16 mouse cellular contexts compared by ENCODE assay signal in genomic region chr17:26649565-26649964, GRCm38 (mm10). TPM values are rescaled to one million over a fixed set of nuclear protein-coding genes. Genes with fewer than 3 reads are reported as not detected.
DNase-seq lines count a peak whose midpoint lies in the region; ATAC-seq and TF ChIP-seq lines count a peak whose summit lies in the region.
"Had no signal": no experiment of that assay in that cellular context is flagged by ENCODE, and none has a peak within 500 bp of the region (broad histone marks: within the 10 kb centered on the region; RNA-seq: fewer than 3 reads in every experiment).

No protein-coding gene starts in this region.

- WGBS in forebrain, postnatal 0 days, result 83% methylated on average over 4 of the region's 4 CpGs
- WGBS in forebrain, embryonic 15.5 days, result 83% methylated on average over 4 of the region's 4 CpGs
- 89% methylated on average over 4 of the region's 4 CpGs for WGBS in neural tube, embryonic 15.5 days
- WGBS in stomach, postnatal 0 days, result 85% methylated on average over 4 of the region's 4 CpGs

- no peak overlapping the region for H3K4me2 ChIP-seq in forebrain, postnatal 0 days (ENCODE audit: low read depth)
- no peak overlapping the region for H3K4me2 ChIP-seq in forebrain, embryonic 15.5 days (replicated peaks)
- no peak overlapping the region for H3K4me2 ChIP-seq in neural tube, embryonic 15.5 days
- H3K4me2 ChIP-seq in stomach, postnatal 0 days (replicated peaks; ENCODE audit: low read depth), result no peak overlapping the region
- H3K4me2 ChIP-seq: embryonic facial prominence, embryonic 13.5 days had no signal

- no peaks in the 10 kb centered on the region for H3K27me3 ChIP-seq in forebrain, postnatal 0 days (ENCODE audit: insufficient read depth, low read length)
- H3K27me3 ChIP-seq in forebrain, embryonic 15.5 days, result no peaks in the 10 kb centered on the region
- no peaks in the 10 kb centered on the region for H3K27me3 ChIP-seq in neural tube, embryonic 15.5 days (replicated peaks)
- H3K27me3 ChIP-seq in stomach, postnatal 0 days (ENCODE audit: control insufficient read depth, insufficient read depth, low read length), result no peaks in the 10 kb centered on the region
- H3K27me3 ChIP-seq: embryonic facial prominence, embryonic 13.5 days had no signal

- DNase-seq in forebrain, postnatal 0 days, result no peak
- DNase-seq in left cerebral cortex, adult 2 months (ENCODE audit: extremely low spot score in 1 of 2, low spot score in 2 of 2), result no peak
- DNase-seq in left cerebral cortex, adult 9 months (ENCODE audit: low spot score in 2 of 2), result no peak
- no peak for DNase-seq in neural tube, embryonic 10.5 days (ENCODE audit: extremely low spot score, low spot score)
- DNase-seq in stomach, postnatal 0 days (ENCODE audit: low spot score), result no peak
- DNase-seq in left cerebral cortex, postnatal 25 days (ENCODE audit: low spot score in 2 of 2), result no peak
- DNase-seq: cerebellum, adult 9-10 months; heart, postnatal 4 days; kidney, adult 18-20 months; layer of hippocampus, adult 9-11 months; retina, postnatal 1 day; thymus, postnatal 14 days had no signal

- H3K4me3 ChIP-seq in forebrain, postnatal 0 days (ENCODE audit: low read depth, low read length), result no peak overlapping the region
- H3K4me3 ChIP-seq in forebrain, embryonic 15.5 days, result no peak overlapping the region
- H3K4me3 ChIP-seq in left cerebral cortex, adult 2 months, result no peak overlapping the region
- H3K4me3 ChIP-seq in neural tube, embryonic 15.5 days (replicated peaks), result no peak overlapping the region
- H3K4me3 ChIP-seq in stomach, postnatal 0 days (ENCODE audit: low read depth, low read length), result no peak overlapping the region
- H3K4me3 ChIP-seq: embryonic facial prominence, embryonic 13.5 days had no signal

- no peaks in the 10 kb centered on the region for H3K9me3 ChIP-seq in forebrain, postnatal 0 days (ENCODE audit: low read length)
- no peaks in the 10 kb centered on the region for H3K9me3 ChIP-seq in forebrain, embryonic 15.5 days
- no peaks in the 10 kb centered on the region for H3K9me3 ChIP-seq in neural tube, embryonic 15.5 days (replicated peaks)
- no peaks in the 10 kb centered on the region for H3K9me3 ChIP-seq in stomach, postnatal 0 days (ENCODE audit: control insufficient read depth, low read length)
- H3K9me3 ChIP-seq: embryonic facial prominence, embryonic 13.5 days had no signal

- TF ChIP-seq CTCF in forebrain, postnatal 0 days (IDR thresholded peaks at IDR 0.05; ENCODE audit: low read depth), result peak; percentile 36; the same call in 1 of the 2 replicates
- peak; percentile 5 for TF ChIP-seq CTCF in left cerebral cortex, adult 2 months (IDR thresholded peaks at IDR 0.05)
- TF ChIP-seq CTCF in stomach, postnatal 0 days (IDR thresholded peaks at IDR 0.05; ENCODE audit: low read depth), result peak; percentile 61

- H3K9ac ChIP-seq in forebrain, postnatal 0 days, result no peak overlapping the region
- H3K9ac ChIP-seq in forebrain, embryonic 15.5 days (replicated peaks), result no peak overlapping the region
- 0 out of 2 replicates have a peak overlapping the region, but pooled peaks have one; percentile 3 for H3K9ac ChIP-seq in neural tube, embryonic 15.5 days (replicated peaks)
- no peak overlapping the region for H3K9ac ChIP-seq in stomach, postnatal 0 days (ENCODE audit: low read length)
- H3K9ac ChIP-seq: embryonic facial prominence, embryonic 13.5 days had no signal

- TF ChIP-seq EP300 in stomach, postnatal 0 days (optimal IDR thresholded peaks at IDR 0.05), result no peak

- intact Hi-C loops in left cerebral cortex, adult 2 months (cut with DNase I), result no loop called here
- intact Hi-C loops in left cerebral cortex, postnatal 25 days (cut with DNase I), result no loop called here

- H3K27ac ChIP-seq in forebrain, postnatal 0 days (ENCODE audit: low read depth, low read length), result no peak overlapping the region
- no peak overlapping the region for H3K27ac ChIP-seq in forebrain, embryonic 15.5 days (replicated peaks)
- H3K27ac ChIP-seq in left cerebral cortex, adult 2 months, result peak overlapping the region; percentile 80
- no peak overlapping the region for H3K27ac ChIP-seq in neural tube, embryonic 15.5 days (replicated peaks)
- no peak overlapping the region for H3K27ac ChIP-seq in stomach, postnatal 0 days (replicated peaks)

- no peak for ATAC-seq in forebrain, postnatal 0 days
- ATAC-seq in forebrain, embryonic 15.5 days (replicated peaks), result no peak
- ATAC-seq in neural tube, embryonic 15.5 days (ENCODE audit: low FRiP score), result no peak
- no peak for ATAC-seq in stomach, postnatal 0 days (ENCODE audit: low FRiP score, low TSS enrichment)
- ATAC-seq: forebrain, embryonic 14.5 days had no signal

- H3K36me3 ChIP-seq in forebrain, postnatal 0 days (ENCODE audit: insufficient read depth), result peaks cover 30% of the 10 kb centered on the region
- H3K36me3 ChIP-seq in forebrain, embryonic 15.5 days, result peaks cover 45% of the 10 kb centered on the region
- H3K36me3 ChIP-seq in neural tube, embryonic 15.5 days, result peaks cover 64% of the 10 kb centered on the region
- peaks cover 4% of the 10 kb centered on the region; the same call in 1 of the 2 replicates for H3K36me3 ChIP-seq in stomach, postnatal 0 days (ENCODE audit: control insufficient read depth, insufficient read depth, low read length)

- H3K4me1 ChIP-seq in forebrain, postnatal 0 days (ENCODE audit: insufficient read depth), result no peaks in the 10 kb centered on the region
- H3K4me1 ChIP-seq in forebrain, embryonic 15.5 days, result peaks cover 7% of the 10 kb centered on the region
- peaks cover 3% of the 10 kb centered on the region for H3K4me1 ChIP-seq in neural tube, embryonic 15.5 days
- no peaks in the 10 kb centered on the region for H3K4me1 ChIP-seq in stomach, postnatal 0 days (replicated peaks; ENCODE audit: control insufficient read depth, insufficient read depth)

RNA-seq across cellular contexts. Expression of gene Atp6v0e, which starts 13.5 kb away (rescaled TPM):
- 60.2 and 71.9 TPM in 2 replicates for total RNA-seq in forebrain, postnatal 0 days (2014; rRNA removed)
- 106 and 139 TPM in 2 replicates for polyA plus RNA-seq in forebrain, postnatal 0 days (2015; fragmentation: Nextera tagmentation; extraction: Ambion mirVana)
- 140 TPM in 2 replicates for polyA plus RNA-seq in forebrain, embryonic 15.5 days (2015; fragmentation: Nextera tagmentation; extraction: Ambion mirVana)
- 10 to 100 TPM; 39.2 to 44.6 TPM for total RNA-seq in left cerebral cortex, adult 2 months (2021)
- polyA plus RNA-seq in neural tube, embryonic 15.5 days (2015; fragmentation: Nextera tagmentation; extraction: Ambion mirVana), result 85.8 and 114 TPM in 2 replicates
- polyA plus RNA-seq in stomach, postnatal 0 days (2015; fragmentation: Nextera tagmentation; extraction: Ambion mirVana), result 334 and 340 TPM in 2 replicates
- total RNA-seq in left cerebral cortex, postnatal 25 days (2021), result 10 to 100 TPM; 40.7 to 41.7 TPM

Comparison
In these comparisons a context has a peak if more than half of its experiments do, and no peak if none do; other contexts are left out.
1. CTCF ChIP-seq: peak in every context shown above with its lines; median percentile 61 in stomach, postnatal 0 days; 36 in forebrain, postnatal 0 days; 5 in left cerebral cortex, adult 2 months.